Mouse (Mus musculus): ENCODE data around the gene BC051142. TPM values are rescaled to one million over a fixed set of nuclear protein-coding genes. Genes with fewer than 3 reads are reported as not detected.

The BC051142 gene
- polyA plus RNA-seq, 1 experiment, result not detected

DNA sequence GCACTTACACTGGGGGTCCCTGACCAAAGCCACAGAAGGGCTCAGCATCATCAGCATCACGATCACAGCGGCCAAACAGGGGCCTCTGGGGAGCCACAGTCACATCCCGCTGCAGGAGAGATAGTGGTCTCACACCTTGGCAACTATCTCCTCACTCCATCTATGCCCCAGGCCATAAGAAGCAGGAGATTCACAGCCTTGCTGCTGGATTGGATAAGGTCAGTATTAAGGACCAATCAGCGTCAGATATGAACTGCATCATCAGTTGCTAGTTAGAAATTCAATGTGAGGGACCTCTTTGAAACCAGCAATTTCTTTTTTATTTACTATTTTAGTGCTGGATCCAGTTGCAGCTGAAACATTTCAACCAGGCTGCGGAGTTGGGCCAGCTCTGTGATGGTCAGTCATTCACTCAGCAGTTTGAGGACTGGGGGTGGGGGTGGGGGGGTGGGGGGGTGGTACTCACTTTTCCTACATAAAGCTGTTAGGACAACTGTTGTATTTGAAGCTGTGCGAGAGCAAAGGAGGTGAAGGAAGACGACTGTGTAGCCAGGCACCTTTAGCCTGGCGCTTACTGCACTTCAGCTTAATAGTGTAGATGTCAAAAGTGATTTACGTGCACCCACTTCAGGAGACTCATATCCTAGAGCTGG lies 436 bp upstream of the BC051142 start:
- Histone ChIP-seq H3K27me3 (ENCODE audit: control insufficient read depth, insufficient read depth, insufficient read length) (peaks cover 4% of the 10 kb centered on the region), H3K36me3 (ENCODE audit: control insufficient read depth, insufficient read depth) (no peaks in the 10 kb centered on the region), H3K79me3 (ENCODE audit: low read depth) (no peaks in the 10 kb centered on the region), H3K4me3 (ENCODE audit: insufficient read depth, poor library complexity, severe bottlenecking) (no peak overlapping the region), H3K79me2 (ENCODE audit: control insufficient read depth, insufficient read depth) (no peaks in the 10 kb centered on the region), H3ac (ENCODE audit: control insufficient read depth, insufficient read length, low read depth) (no peak overlapping the region)
- TF ChIP-seq CTCF (IDR thresholded peaks at IDR 0.05; ENCODE audit: control insufficient read depth, insufficient read depth, insufficient read length) (no peak), MYOG (IDR thresholded peaks at IDR 0.05; ENCODE audit: control insufficient read depth, extremely low read depth, insufficient read length) (no peak), USF1 (IDR thresholded peaks at IDR 0.05; ENCODE audit: low read depth) (no peak), CEBPB (IDR thresholded peaks at IDR 0.05; ENCODE audit: low read depth) (no peak), MYOD1 (IDR thresholded peaks at IDR 0.05; ENCODE audit: control insufficient read depth, insufficient read length, low read depth) (no peak), MAX (IDR thresholded peaks at IDR 0.05) (no peak), FOSL1 (IDR thresholded peaks at IDR 0.05; ENCODE audit: insufficient read depth, low read length, poor library complexity, severe bottlenecking) (no peak)

DNA sequence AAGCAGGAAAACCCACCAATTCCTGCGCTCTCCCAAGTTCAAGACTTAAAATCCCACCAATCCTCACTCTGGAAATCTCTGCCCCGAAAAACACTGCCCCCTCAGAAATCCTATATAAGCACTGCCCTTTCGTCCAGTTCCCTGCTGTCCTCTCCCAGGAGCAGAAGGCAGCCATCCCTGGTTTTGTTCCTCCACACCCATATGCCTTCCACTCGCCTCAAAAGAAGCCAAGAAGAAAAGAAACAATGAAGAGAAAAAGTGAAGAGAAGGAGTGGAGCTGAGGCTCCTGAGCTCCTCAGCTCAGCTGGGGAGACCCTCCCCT lies 735 bp downstream of the BC051142 start:
- Histone ChIP-seq H3K27me3 (ENCODE audit: control insufficient read depth, insufficient read depth, insufficient read length) (peaks cover 4% of the 10 kb centered on the region), H3K36me3 (ENCODE audit: control insufficient read depth, insufficient read depth) (no peaks in the 10 kb centered on the region), H3K79me2 (ENCODE audit: control insufficient read depth, insufficient read depth) (no peaks in the 10 kb centered on the region), H3K79me3 (ENCODE audit: low read depth) (no peaks in the 10 kb centered on the region), H3ac (ENCODE audit: control insufficient read depth, insufficient read length, low read depth) (no peak overlapping the region), H3K4me3 (ENCODE audit: insufficient read depth, poor library complexity, severe bottlenecking) (no peak overlapping the region)
- no peak for TF ChIP-seq CEBPB (IDR thresholded peaks at IDR 0.05; ENCODE audit: low read depth)
- TF ChIP-seq MYOD1 (IDR thresholded peaks at IDR 0.05; ENCODE audit: control insufficient read depth, insufficient read length, low read depth), result no peak
- no peak for TF ChIP-seq USF1 (IDR thresholded peaks at IDR 0.05; ENCODE audit: low read depth)
- TF ChIP-seq FOSL1 (IDR thresholded peaks at IDR 0.05; ENCODE audit: insufficient read depth, low read length, poor library complexity, severe bottlenecking), result no peak
- TF ChIP-seq CTCF (IDR thresholded peaks at IDR 0.05; ENCODE audit: control insufficient read depth, insufficient read depth, insufficient read length), result no peak
- no peak for TF ChIP-seq MAX (IDR thresholded peaks at IDR 0.05)
- no peak for TF ChIP-seq MYOG (IDR thresholded peaks at IDR 0.05; ENCODE audit: control insufficient read depth, extremely low read depth, insufficient read length)

DNA sequence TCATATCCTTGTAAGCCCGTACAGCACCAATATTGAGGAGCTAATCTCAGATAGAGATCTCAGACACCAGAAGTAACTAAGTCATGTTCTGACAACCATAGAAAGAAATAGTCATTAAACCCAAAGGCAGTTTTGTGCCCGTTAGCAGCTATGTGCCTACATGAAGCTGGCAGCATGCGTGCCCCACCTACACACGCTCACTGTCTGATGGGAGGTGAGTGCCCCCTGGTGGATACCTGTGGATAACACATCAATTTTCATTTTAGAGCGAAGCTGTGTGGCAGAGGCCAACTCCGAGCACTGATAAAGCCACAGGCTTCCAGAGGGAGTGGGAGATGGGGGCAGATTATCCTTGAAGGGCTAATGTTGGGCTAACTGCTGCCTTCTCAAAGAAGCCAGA lies 12.5 kb downstream of the BC051142 start:
- Histone ChIP-seq H3K79me3 (ENCODE audit: low read depth) (no peaks in the 10 kb centered on the region), H3ac (ENCODE audit: control insufficient read depth, insufficient read length, low read depth) (no peak overlapping the region), H3K79me2 (ENCODE audit: control insufficient read depth, insufficient read depth) (no peaks in the 10 kb centered on the region), H3K36me3 (ENCODE audit: control insufficient read depth, insufficient read depth) (no peaks in the 10 kb centered on the region), H3K4me3 (ENCODE audit: insufficient read depth, poor library complexity, severe bottlenecking) (no peak overlapping the region), H3K27me3 (ENCODE audit: control insufficient read depth, insufficient read depth, insufficient read length) (no peaks in the 10 kb centered on the region)
- TF ChIP-seq MYOG (IDR thresholded peaks at IDR 0.05; ENCODE audit: control insufficient read depth, extremely low read depth, insufficient read length) (no peak), CEBPB (IDR thresholded peaks at IDR 0.05; ENCODE audit: low read depth) (no peak), MYOD1 (IDR thresholded peaks at IDR 0.05; ENCODE audit: control insufficient read depth, insufficient read length, low read depth) (no peak), MAX (IDR thresholded peaks at IDR 0.05) (no peak), USF1 (IDR thresholded peaks at IDR 0.05; ENCODE audit: low read depth) (no peak), CTCF (IDR thresholded peaks at IDR 0.05; ENCODE audit: control insufficient read depth, insufficient read depth, insufficient read length) (no peak), FOSL1 (IDR thresholded peaks at IDR 0.05; ENCODE audit: insufficient read depth, low read length, poor library complexity, severe bottlenecking) (no peak)

DNA sequence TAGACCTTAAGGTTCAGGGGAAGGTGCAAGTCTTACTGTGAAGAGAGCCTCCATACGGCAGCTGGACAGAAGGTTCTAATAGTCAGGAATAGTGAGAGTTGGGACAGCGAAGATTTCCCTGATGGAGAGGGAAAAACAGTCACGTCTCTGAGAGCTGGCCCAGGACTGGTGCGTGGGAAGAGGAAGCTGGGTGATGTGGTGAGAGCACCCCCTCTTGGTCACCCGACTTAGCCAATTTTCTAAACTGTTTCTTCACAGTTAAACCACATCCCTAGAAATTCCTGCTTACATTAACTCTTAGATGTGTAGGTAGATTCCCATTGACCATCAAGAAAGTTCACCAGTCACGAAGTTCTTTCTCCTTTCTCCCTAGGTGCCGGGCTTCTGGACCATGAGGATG lies 21.4 kb downstream of the BC051142 start:
- H3ac ChIP-seq (ENCODE audit: control insufficient read depth, insufficient read length, low read depth), result no peak overlapping the region
- H3K79me3 ChIP-seq (ENCODE audit: low read depth), result no peaks in the 10 kb centered on the region
- no peak overlapping the region for H3K4me3 ChIP-seq (ENCODE audit: insufficient read depth, poor library complexity, severe bottlenecking)
- no peaks in the 10 kb centered on the region for H3K79me2 ChIP-seq (ENCODE audit: control insufficient read depth, insufficient read depth)
- H3K27me3 ChIP-seq (ENCODE audit: control insufficient read depth, insufficient read depth, insufficient read length), result no peaks in the 10 kb centered on the region
- no peaks in the 10 kb centered on the region for H3K36me3 ChIP-seq (ENCODE audit: control insufficient read depth, insufficient read depth)
- TF ChIP-seq CEBPB (IDR thresholded peaks at IDR 0.05; ENCODE audit: low read depth) (no peak), MYOG (IDR thresholded peaks at IDR 0.05; ENCODE audit: control insufficient read depth, extremely low read depth, insufficient read length) (no peak), MAX (IDR thresholded peaks at IDR 0.05) (no peak), MYOD1 (IDR thresholded peaks at IDR 0.05; ENCODE audit: control insufficient read depth, insufficient read length, low read depth) (no peak), CTCF (IDR thresholded peaks at IDR 0.05; ENCODE audit: control insufficient read depth, insufficient read depth, insufficient read length) (no peak), USF1 (IDR thresholded peaks at IDR 0.05; ENCODE audit: low read depth) (no peak), FOSL1 (IDR thresholded peaks at IDR 0.05; ENCODE audit: insufficient read depth, low read length, poor library complexity, severe bottlenecking) (no peak)

DNA sequence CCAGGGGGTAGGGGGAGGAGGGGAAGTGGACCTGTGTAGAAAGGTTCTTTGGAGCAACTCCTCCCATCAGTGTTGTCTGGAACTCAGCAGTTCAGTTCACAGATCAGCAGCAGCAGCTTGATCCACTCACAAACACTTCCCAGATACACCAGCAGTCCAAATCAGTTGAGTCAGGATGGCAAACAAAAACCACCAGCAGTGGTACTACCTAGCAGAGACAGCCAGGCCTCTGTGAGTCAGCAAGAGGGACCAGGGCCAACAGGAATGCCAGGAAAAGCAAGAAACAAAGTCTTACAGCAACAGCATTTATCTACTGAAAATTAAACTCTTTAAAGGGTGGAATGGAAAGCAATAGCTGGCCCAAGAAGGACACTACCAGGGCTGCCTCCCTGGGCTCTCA lies 29.0 kb downstream of the BC051142 start:
- Histone ChIP-seq H3K36me3 (ENCODE audit: control insufficient read depth, insufficient read depth) (no peaks in the 10 kb centered on the region), H3K79me3 (ENCODE audit: low read depth) (no peaks in the 10 kb centered on the region), H3K4me3 (ENCODE audit: insufficient read depth, poor library complexity, severe bottlenecking) (no peak overlapping the region), H3K79me2 (ENCODE audit: control insufficient read depth, insufficient read depth) (no peaks in the 10 kb centered on the region), H3K27me3 (ENCODE audit: control insufficient read depth, insufficient read depth, insufficient read length) (no peaks in the 10 kb centered on the region), H3ac (ENCODE audit: control insufficient read depth, insufficient read length, low read depth) (no peak overlapping the region)
- TF ChIP-seq CEBPB (IDR thresholded peaks at IDR 0.05; ENCODE audit: low read depth) (no peak), CTCF (IDR thresholded peaks at IDR 0.05; ENCODE audit: control insufficient read depth, insufficient read depth, insufficient read length) (no peak), USF1 (IDR thresholded peaks at IDR 0.05; ENCODE audit: low read depth) (no peak), MYOG (IDR thresholded peaks at IDR 0.05; ENCODE audit: control insufficient read depth, extremely low read depth, insufficient read length) (no peak), MAX (IDR thresholded peaks at IDR 0.05) (no peak), FOSL1 (IDR thresholded peaks at IDR 0.05; ENCODE audit: insufficient read depth, low read length, poor library complexity, severe bottlenecking) (no peak), MYOD1 (IDR thresholded peaks at IDR 0.05; ENCODE audit: control insufficient read depth, insufficient read length, low read depth) (no peak)
